Mouse (Mus musculus): ENCODE measurements around the gene AC170998.1. TPM values are rescaled to one million over a fixed set of nuclear protein-coding genes. Genes with fewer than 3 reads are reported as not detected.

Gene AC170998.1
- polyA plus RNA-seq, 1 experiment from 2014 or later, result 5.2 TPM

GRCm38 (mm10) chr17:28736486-28736885 lies 10.6 kb downstream of the AC170998.1 start:
- ATAC-seq (ENCODE audit: insufficient read depth) (no peak), DNase-seq (no peak)
- H3K27ac ChIP-seq (ENCODE audit: low read depth), result no peak overlapping the region
- no peaks in the 10 kb centered on the region for H3K4me1 ChIP-seq (ENCODE audit: insufficient read depth)
- no peak overlapping the region for H3K4me3 ChIP-seq (ENCODE audit: low read depth, low read length)
- H3K4me2 ChIP-seq, result no peak overlapping the region
- TF ChIP-seq CTCF (IDR thresholded peaks at IDR 0.05; ENCODE audit: low read depth), result no peak
- no peaks in the 10 kb centered on the region for H3K27me3 ChIP-seq (ENCODE audit: insufficient read depth, low read length)
- H3K9me3 ChIP-seq (ENCODE audit: low read depth, low read length), result no peaks in the 10 kb centered on the region
- H3K9ac ChIP-seq, result no peak overlapping the region
- peaks cover 77% of the 10 kb centered on the region for H3K36me3 ChIP-seq (ENCODE audit: insufficient read depth)
- 73% methylated on average over 4 of the region's 4 CpGs for WGBS

- ATAC-seq (ENCODE audit: insufficient read depth) (no peak), DNase-seq (no peak)
- Histone ChIP-seq H3K27ac (ENCODE audit: low read depth) (no peak overlapping the region), H3K4me2 (no peak overlapping the region), H3K4me3 (ENCODE audit: low read depth, low read length) (no peak overlapping the region), H3K9ac (no peak overlapping the region; the same call in 1 of the 2 replicates), H3K9me3 (ENCODE audit: low read depth, low read length) (no peaks in the 10 kb centered on the region), H3K4me1 (ENCODE audit: insufficient read depth) (no peaks in the 10 kb centered on the region), H3K36me3 (ENCODE audit: insufficient read depth) (peaks cover 80% of the 10 kb centered on the region), H3K27me3 (ENCODE audit: insufficient read depth, low read length) (no peaks in the 10 kb centered on the region)
- no peak for TF ChIP-seq CTCF (IDR thresholded peaks at IDR 0.05; ENCODE audit: low read depth)
- 79% methylated on average over 4 of the region's 4 CpGs for WGBS
These were observed 12.1 kb downstream of the AC170998.1 start for GRCm38 (mm10) chr17:28737973-28738372.

- Histone ChIP-seq H3K9me3 (ENCODE audit: low read depth, low read length) (no peaks in the 10 kb centered on the region), H3K9ac (no peak overlapping the region), H3K4me1 (ENCODE audit: insufficient read depth) (no peaks in the 10 kb centered on the region), H3K36me3 (ENCODE audit: insufficient read depth) (peaks cover 84% of the 10 kb centered on the region), H3K4me3 (ENCODE audit: low read depth, low read length) (no peak overlapping the region), H3K4me2 (no peak overlapping the region), H3K27ac (ENCODE audit: low read depth) (no peak overlapping the region), H3K27me3 (ENCODE audit: insufficient read depth, low read length) (no peaks in the 10 kb centered on the region)
- ATAC-seq (ENCODE audit: insufficient read depth), result no peak
- no peak for DNase-seq
- TF ChIP-seq CTCF (IDR thresholded peaks at IDR 0.05; ENCODE audit: low read depth), result no peak
- 89% methylated on average over 6 of the region's 6 CpGs for WGBS
These were observed 13.4 kb downstream of the AC170998.1 start for GRCm38 (mm10) chr17:28739244-28739643.

- H3K27me3 ChIP-seq (ENCODE audit: insufficient read depth, low read length), result no peaks in the 10 kb centered on the region
- no peaks in the 10 kb centered on the region for H3K4me1 ChIP-seq (ENCODE audit: insufficient read depth)
- no peak overlapping the region for H3K4me3 ChIP-seq (ENCODE audit: low read depth, low read length)
- no peak for TF ChIP-seq CTCF (IDR thresholded peaks at IDR 0.05; ENCODE audit: low read depth)
- ATAC-seq (ENCODE audit: insufficient read depth), result no peak
- H3K9ac ChIP-seq, result no peak overlapping the region
- H3K27ac ChIP-seq (ENCODE audit: low read depth), result no peak overlapping the region
- H3K4me2 ChIP-seq, result no peak overlapping the region
- peak; percentile 15 for DNase-seq
- H3K36me3 ChIP-seq (ENCODE audit: insufficient read depth), result peaks cover 95% of the 10 kb centered on the region
- WGBS, result 63% methylated on average over 11 of the region's 11 CpGs
- no peaks in the 10 kb centered on the region for H3K9me3 ChIP-seq (ENCODE audit: low read depth, low read length)
These were observed 17.4 kb downstream of the AC170998.1 start for GRCm38 (mm10) chr17:28743145-28743866.

GRCm38 (mm10) chr17:28743916-28744315 lies 18.0 kb downstream of the AC170998.1 start:
- Histone ChIP-seq H3K27me3 (ENCODE audit: insufficient read depth, low read length) (no peaks in the 10 kb centered on the region), H3K9ac (no peak overlapping the region), H3K4me3 (ENCODE audit: low read depth, low read length) (no peak overlapping the region), H3K9me3 (ENCODE audit: low read depth, low read length) (no peaks in the 10 kb centered on the region), H3K36me3 (ENCODE audit: insufficient read depth) (peaks cover 98% of the 10 kb centered on the region), H3K27ac (ENCODE audit: low read depth) (no peak overlapping the region), H3K4me1 (ENCODE audit: insufficient read depth) (no peaks in the 10 kb centered on the region), H3K4me2 (no peak overlapping the region)
- ATAC-seq (ENCODE audit: insufficient read depth) (no peak), DNase-seq (peak; percentile 62)
- WGBS, result 90% methylated on average over 9 of the region's 9 CpGs
- TF ChIP-seq CTCF (IDR thresholded peaks at IDR 0.05; ENCODE audit: low read depth), result peak; percentile 34; the same call in 1 of the 2 replicates

- no peak overlapping the region for H3K4me3 ChIP-seq (ENCODE audit: low read depth, low read length)
- WGBS, result 84% methylated on average over 6 of the region's 6 CpGs
- no peaks in the 10 kb centered on the region for H3K27me3 ChIP-seq (ENCODE audit: insufficient read depth, low read length)
- H3K27ac ChIP-seq (ENCODE audit: low read depth), result no peak overlapping the region
- peaks cover 81% of the 10 kb centered on the region for H3K36me3 ChIP-seq (ENCODE audit: insufficient read depth)
- H3K9me3 ChIP-seq (ENCODE audit: low read depth, low read length), result no peaks in the 10 kb centered on the region
- no peaks in the 10 kb centered on the region for H3K4me1 ChIP-seq (ENCODE audit: insufficient read depth)
- no peak for TF ChIP-seq CTCF (IDR thresholded peaks at IDR 0.05; ENCODE audit: low read depth)
- no peak for DNase-seq
- H3K9ac ChIP-seq, result no peak overlapping the region
- H3K4me2 ChIP-seq, result no peak overlapping the region
- ATAC-seq (ENCODE audit: insufficient read depth), result no peak
These were observed 19.9 kb downstream of the AC170998.1 start for GRCm38 (mm10) chr17:28745773-28746172.

- Histone ChIP-seq H3K4me3 (ENCODE audit: low read depth, low read length) (no peak overlapping the region), H3K4me1 (ENCODE audit: insufficient read depth) (no peaks in the 10 kb centered on the region), H3K27me3 (ENCODE audit: insufficient read depth, low read length) (no peaks in the 10 kb centered on the region), H3K4me2 (no peak overlapping the region), H3K36me3 (ENCODE audit: insufficient read depth) (peaks cover 58% of the 10 kb centered on the region), H3K27ac (ENCODE audit: low read depth) (no peak overlapping the region), H3K9me3 (ENCODE audit: low read depth, low read length) (no peaks in the 10 kb centered on the region), H3K9ac (no peak overlapping the region)
- 93% methylated on average over 4 of the region's 4 CpGs for WGBS
- no peak for TF ChIP-seq CTCF (IDR thresholded peaks at IDR 0.05; ENCODE audit: low read depth)
- DNase-seq (no peak), ATAC-seq (ENCODE audit: insufficient read depth) (no peak)
These were observed 22.1 kb downstream of the AC170998.1 start for GRCm38 (mm10) chr17:28748001-28748400.
